Mouse (Mus musculus): ENCODE measurements at regions not wholly inside any gene's neighbourhood (a gene's known extent, or its start where the extent isn't known, plus 50 kb on each side); places are given as distances from the start of the nearest gene placed in this dataset.

- TF ChIP-seq POLR2A (IDR thresholded peaks at IDR 0.05; ENCODE audit: low read depth, low read length) (no peak), CTCF (IDR thresholded peaks at IDR 0.05; ENCODE audit: borderline replicate concordance, insufficient read depth, low read length) (no peak)
- no peak overlapping the region for H3K4me3 ChIP-seq (ENCODE audit: insufficient read depth, low read length)
- peaks cover 3% of the 10 kb centered on the region for H3K4me1 ChIP-seq (ENCODE audit: control insufficient read depth, insufficient read depth, low read length)
- H3K27ac ChIP-seq (ENCODE audit: insufficient read depth, low read length), result no peak overlapping the region
Measured at GRCm38 (mm10) chr3:39272616-39273015, 385.9 kb downstream of the Fat4 start.

GRCm38 (mm10) chr3:39276897-39277296 is 390.2 kb downstream of the Fat4 start:
- Histone ChIP-seq H3K4me3 (ENCODE audit: insufficient read depth, low read length) (no peak overlapping the region), H3K4me1 (ENCODE audit: control insufficient read depth, insufficient read depth, low read length) (no peaks in the 10 kb centered on the region), H3K27ac (ENCODE audit: insufficient read depth, low read length) (no peak overlapping the region)
- TF ChIP-seq CTCF (IDR thresholded peaks at IDR 0.05; ENCODE audit: borderline replicate concordance, insufficient read depth, low read length) (no peak), POLR2A (IDR thresholded peaks at IDR 0.05; ENCODE audit: low read depth, low read length) (no peak)

GRCm38 (mm10) chr3:39277310-39277709 is 390.6 kb downstream of the Fat4 start:
- TF ChIP-seq POLR2A (IDR thresholded peaks at IDR 0.05; ENCODE audit: low read depth, low read length), result no peak
- no peak for TF ChIP-seq CTCF (IDR thresholded peaks at IDR 0.05; ENCODE audit: borderline replicate concordance, insufficient read depth, low read length)
- Histone ChIP-seq H3K4me3 (ENCODE audit: insufficient read depth, low read length) (no peak overlapping the region), H3K4me1 (ENCODE audit: control insufficient read depth, insufficient read depth, low read length) (no peaks in the 10 kb centered on the region), H3K27ac (ENCODE audit: insufficient read depth, low read length) (no peak overlapping the region)

- Histone ChIP-seq H3K4me1 (ENCODE audit: control insufficient read depth, insufficient read depth, low read length) (no peaks in the 10 kb centered on the region), H3K27ac (ENCODE audit: insufficient read depth, low read length) (no peak overlapping the region), H3K4me3 (ENCODE audit: insufficient read depth, low read length) (no peak overlapping the region)
- TF ChIP-seq CTCF (IDR thresholded peaks at IDR 0.05; ENCODE audit: borderline replicate concordance, insufficient read depth, low read length), result no peak
- no peak for TF ChIP-seq POLR2A (IDR thresholded peaks at IDR 0.05; ENCODE audit: low read depth, low read length)
Measured at GRCm38 (mm10) chr3:39295255-39295654, 408.5 kb downstream of the Fat4 start.

- Histone ChIP-seq H3K4me1 (ENCODE audit: control insufficient read depth, insufficient read depth, low read length) (no peaks in the 10 kb centered on the region), H3K27ac (ENCODE audit: insufficient read depth, low read length) (no peak overlapping the region), H3K4me3 (ENCODE audit: insufficient read depth, low read length) (no peak overlapping the region)
- no peak for TF ChIP-seq POLR2A (IDR thresholded peaks at IDR 0.05; ENCODE audit: low read depth, low read length)
- no peak for TF ChIP-seq CTCF (IDR thresholded peaks at IDR 0.05; ENCODE audit: borderline replicate concordance, insufficient read depth, low read length)
Measured at GRCm38 (mm10) chr3:39296257-39296656, 409.5 kb downstream of the Fat4 start.

- no peak overlapping the region for H3K4me3 ChIP-seq (ENCODE audit: insufficient read depth, low read length)
- TF ChIP-seq POLR2A (IDR thresholded peaks at IDR 0.05; ENCODE audit: low read depth, low read length), result no peak
- TF ChIP-seq CTCF (IDR thresholded peaks at IDR 0.05; ENCODE audit: borderline replicate concordance, insufficient read depth, low read length), result no peak
- no peaks in the 10 kb centered on the region for H3K4me1 ChIP-seq (ENCODE audit: control insufficient read depth, insufficient read depth, low read length)
- H3K27ac ChIP-seq (ENCODE audit: insufficient read depth, low read length), result no peak overlapping the region
Measured at GRCm38 (mm10) chr3:39309487-39309886, 422.7 kb downstream of the Fat4 start.

GRCm38 (mm10) chr3:39313563-39313962 is 426.8 kb downstream of the Fat4 start:
- Histone ChIP-seq H3K27ac (ENCODE audit: insufficient read depth, low read length) (no peak overlapping the region), H3K4me1 (ENCODE audit: control insufficient read depth, insufficient read depth, low read length) (no peaks in the 10 kb centered on the region), H3K4me3 (ENCODE audit: insufficient read depth, low read length) (no peak overlapping the region)
- TF ChIP-seq CTCF (IDR thresholded peaks at IDR 0.05; ENCODE audit: borderline replicate concordance, insufficient read depth, low read length) (no peak), POLR2A (IDR thresholded peaks at IDR 0.05; ENCODE audit: low read depth, low read length) (no peak)

- no peak overlapping the region for H3K4me3 ChIP-seq (ENCODE audit: insufficient read depth, low read length)
- no peaks in the 10 kb centered on the region for H3K4me1 ChIP-seq (ENCODE audit: control insufficient read depth, insufficient read depth, low read length)
- TF ChIP-seq CTCF (IDR thresholded peaks at IDR 0.05; ENCODE audit: borderline replicate concordance, insufficient read depth, low read length), result no peak
- no peak for TF ChIP-seq POLR2A (IDR thresholded peaks at IDR 0.05; ENCODE audit: low read depth, low read length)
- H3K27ac ChIP-seq (ENCODE audit: insufficient read depth, low read length), result no peak overlapping the region
Measured at GRCm38 (mm10) chr3:39320851-39321250, 434.1 kb downstream of the Fat4 start.

- no peak overlapping the region for H3K4me3 ChIP-seq (ENCODE audit: insufficient read depth, low read length)
- no peaks in the 10 kb centered on the region for H3K4me1 ChIP-seq (ENCODE audit: control insufficient read depth, insufficient read depth, low read length)
- H3K27ac ChIP-seq (ENCODE audit: insufficient read depth, low read length), result no peak overlapping the region
- no peak for TF ChIP-seq POLR2A (IDR thresholded peaks at IDR 0.05; ENCODE audit: low read depth, low read length)
- no peak for TF ChIP-seq CTCF (IDR thresholded peaks at IDR 0.05; ENCODE audit: borderline replicate concordance, insufficient read depth, low read length)
Measured at GRCm38 (mm10) chr3:39322225-39322624, 435.5 kb downstream of the Fat4 start.

- Histone ChIP-seq H3K4me3 (ENCODE audit: insufficient read depth, low read length) (no peak overlapping the region), H3K27ac (ENCODE audit: insufficient read depth, low read length) (no peak overlapping the region), H3K4me1 (ENCODE audit: control insufficient read depth, insufficient read depth, low read length) (no peaks in the 10 kb centered on the region)
- TF ChIP-seq POLR2A (IDR thresholded peaks at IDR 0.05; ENCODE audit: low read depth, low read length) (no peak), CTCF (IDR thresholded peaks at IDR 0.05; ENCODE audit: borderline replicate concordance, insufficient read depth, low read length) (no peak)
Measured at GRCm38 (mm10) chr3:39335612-39336230, 449.0 kb downstream of the Fat4 start.
